Mouse (Mus musculus) megakaryocyte-erythroid progenitor cell, adult 5-6 weeks (primary cell): Measurements from ENCODE around the gene Layn. TPM values are rescaled to one million over a fixed set of nuclear protein-coding genes. Genes with fewer than 3 reads are reported as not detected.

Source experiments
- ATAC-seq: replicated peaks from 2 replicates; pipeline ENCODE4 v1.8.0; 2016; ENCODE audit warnings: mild to moderate bottlenecking, inconsistent platforms; ENCODE audit not compliant: severe bottlenecking, poor library complexity, low FRiP score, low TSS enrichment
- total RNA-seq, 2 experiments: library from RNA; stranded (forward) in 1 of 2; stranded (reverse) in 1 of 2; fragments of 200-1000, 215-1000 nt in 1 of 2; fragments of >200 nt in 1 of 2; fragmentation: Nextera tagmentation in 1 of 2; gene quantifications; 2 replicates each; pipeline ENCODE4 v1.2.3; 2014 to 2017

Layn gene
- total RNA-seq, 2 experiments from 2014 or later: not detected

DNA sequence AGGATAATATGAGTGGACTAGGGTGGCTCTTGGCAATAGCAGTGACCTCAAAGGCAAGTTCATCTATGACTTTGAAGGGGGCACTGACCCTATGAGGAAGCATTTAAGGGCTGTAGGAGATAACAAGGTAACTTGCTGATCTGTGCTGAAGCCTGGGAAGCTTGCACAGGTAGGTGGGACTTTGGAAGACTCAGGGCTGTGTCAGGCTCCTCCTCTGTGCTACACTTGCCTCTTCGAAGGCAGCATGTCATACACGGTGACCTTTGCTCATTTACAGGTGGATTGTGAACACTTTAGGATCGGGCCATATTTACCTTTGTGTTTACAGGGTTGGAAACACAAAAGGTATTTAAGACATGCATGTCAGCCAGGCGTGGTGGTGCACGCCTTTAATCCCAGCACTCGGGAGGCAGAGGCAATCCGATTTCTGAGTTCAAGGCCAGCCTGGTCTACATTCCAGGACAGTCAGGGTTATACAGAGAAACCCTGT is 35.4 kb downstream of the Layn start:
- ATAC-seq: no peak

DNA sequence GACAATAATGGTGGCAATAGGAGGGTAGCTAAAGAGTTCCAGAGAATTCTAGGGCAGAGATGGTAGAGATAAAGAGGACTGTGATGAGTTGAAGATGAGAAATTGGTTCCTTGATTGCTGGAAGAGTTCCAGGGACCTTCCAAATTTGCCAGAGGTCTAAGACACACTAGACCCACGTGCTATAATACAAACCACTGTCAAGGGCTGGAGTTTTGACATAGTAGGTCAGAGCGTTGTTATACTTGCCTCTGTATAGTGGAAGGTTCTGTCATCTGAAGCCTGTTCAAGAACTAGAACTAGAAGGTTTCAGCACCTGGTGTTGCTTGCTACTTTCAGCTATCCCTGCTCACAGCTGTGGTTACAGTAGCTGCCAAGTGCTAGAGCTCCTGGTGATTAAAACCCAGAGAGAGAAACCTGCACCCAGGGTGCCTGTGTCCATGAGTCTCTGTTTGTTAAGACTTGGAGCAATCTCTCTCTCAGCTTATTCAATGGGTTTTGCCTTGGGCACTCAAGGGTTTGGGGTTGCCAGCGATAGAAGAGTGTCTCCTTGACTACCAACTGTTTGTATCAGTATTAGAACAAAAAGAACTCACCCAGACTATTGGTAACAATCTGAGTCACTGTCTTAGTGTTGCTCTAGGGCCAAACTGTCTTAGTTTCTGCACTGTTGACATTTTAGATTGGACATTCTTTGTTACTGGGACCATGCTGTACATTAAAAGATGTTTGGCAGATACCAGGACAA is 43.9 kb downstream of the Layn start:
- no peak; the same call in 1 of the 2 replicates for ATAC-seq

DNA sequence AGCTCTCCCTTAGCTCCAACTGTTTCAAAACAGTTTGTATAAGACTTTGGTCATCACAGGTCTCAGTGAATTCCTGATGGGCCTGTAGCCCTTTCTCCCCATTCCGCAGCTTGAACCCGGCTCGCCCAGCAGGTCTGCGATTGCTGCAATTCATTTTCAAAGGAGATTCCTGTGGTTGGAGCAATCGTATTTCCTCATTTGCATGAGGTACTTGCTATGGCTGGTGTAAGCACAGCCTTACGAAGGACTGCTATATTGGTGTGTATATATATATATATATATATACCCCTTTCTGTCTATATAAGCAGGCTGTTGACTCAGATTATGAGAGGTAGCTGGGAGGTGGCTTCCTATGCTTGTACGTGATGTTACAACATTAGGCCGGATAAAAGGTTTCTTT is 44.6 kb downstream of the Layn start:
- no peak for ATAC-seq

DNA sequence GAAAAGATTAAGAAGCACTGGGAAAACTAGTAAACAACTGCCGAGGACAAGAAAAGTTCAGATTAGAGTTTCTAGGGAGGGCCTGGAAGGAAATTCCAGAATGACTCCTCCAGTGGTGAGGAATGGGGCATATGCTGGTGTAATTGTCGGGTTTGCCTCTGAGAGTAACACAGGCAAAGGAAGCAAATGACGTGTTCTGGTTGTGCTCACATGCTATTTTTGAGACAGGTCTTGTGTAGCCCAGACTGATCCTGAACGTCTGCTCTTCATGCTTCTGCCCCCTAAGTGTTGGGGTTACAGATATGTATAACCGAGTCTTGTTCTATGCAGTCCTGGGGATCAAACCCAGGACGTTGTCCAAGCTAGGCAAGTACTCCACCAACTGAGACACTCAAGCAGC is 45.3 kb downstream of the Layn start:
- ATAC-seq: no peak

DNA sequence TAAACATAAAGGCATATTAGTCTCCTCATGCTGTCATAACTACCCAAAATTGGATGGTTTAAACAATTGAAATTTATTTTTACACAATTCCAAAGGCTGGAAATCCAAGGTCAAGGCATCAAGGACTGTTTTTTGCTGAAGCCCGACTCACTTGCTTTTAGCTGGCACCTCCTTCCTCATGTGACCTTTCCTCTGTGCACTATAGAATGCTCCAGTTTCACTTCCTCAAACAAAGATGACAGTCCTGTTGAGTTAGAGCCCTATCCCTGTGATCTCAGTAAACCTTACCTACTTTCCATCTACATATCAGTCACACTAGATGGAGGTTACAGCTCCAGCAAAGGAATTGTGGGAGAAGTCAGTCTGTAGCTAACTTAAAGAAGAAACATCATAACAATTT is 46.7 kb downstream of the Layn start:
- ATAC-seq: no peak

GRCm38 (mm10) chr9:51026952-51027351 is 49.9 kb downstream of the Layn start:
- ATAC-seq: no peak

- ATAC-seq: no peak
Measured at GRCm38 (mm10) chr9:51021123-51021795, 55.6 kb downstream of the Layn start.

- ATAC-seq: 0 out of 2 replicates have a peak, but pooled peaks have one; percentile 26
Measured at GRCm38 (mm10) chr9:51020351-51020750, 56.5 kb downstream of the Layn start.

GRCm38 (mm10) chr9:51019670-51020069 is 57.2 kb downstream of the Layn start:
- ATAC-seq: no peak

- ATAC-seq: no peak
Measured at GRCm38 (mm10) chr9:51015732-51016131, 61.2 kb downstream of the Layn start.

- no peak for ATAC-seq
Measured at GRCm38 (mm10) chr9:51013644-51014043, 63.2 kb downstream of the Layn start.

GRCm38 (mm10) chr9:51009656-51009950 is 67.3 kb downstream of the Layn start:
- ATAC-seq: no peak

GRCm38 (mm10) chr9:51008841-51009655 is 67.8 kb downstream of the Layn start, which contains the start of gene Sik2:
TSS of gene Sik2 (minus strand) at chr9:51009073.
- peak; percentile 93 for ATAC-seq

DNA sequence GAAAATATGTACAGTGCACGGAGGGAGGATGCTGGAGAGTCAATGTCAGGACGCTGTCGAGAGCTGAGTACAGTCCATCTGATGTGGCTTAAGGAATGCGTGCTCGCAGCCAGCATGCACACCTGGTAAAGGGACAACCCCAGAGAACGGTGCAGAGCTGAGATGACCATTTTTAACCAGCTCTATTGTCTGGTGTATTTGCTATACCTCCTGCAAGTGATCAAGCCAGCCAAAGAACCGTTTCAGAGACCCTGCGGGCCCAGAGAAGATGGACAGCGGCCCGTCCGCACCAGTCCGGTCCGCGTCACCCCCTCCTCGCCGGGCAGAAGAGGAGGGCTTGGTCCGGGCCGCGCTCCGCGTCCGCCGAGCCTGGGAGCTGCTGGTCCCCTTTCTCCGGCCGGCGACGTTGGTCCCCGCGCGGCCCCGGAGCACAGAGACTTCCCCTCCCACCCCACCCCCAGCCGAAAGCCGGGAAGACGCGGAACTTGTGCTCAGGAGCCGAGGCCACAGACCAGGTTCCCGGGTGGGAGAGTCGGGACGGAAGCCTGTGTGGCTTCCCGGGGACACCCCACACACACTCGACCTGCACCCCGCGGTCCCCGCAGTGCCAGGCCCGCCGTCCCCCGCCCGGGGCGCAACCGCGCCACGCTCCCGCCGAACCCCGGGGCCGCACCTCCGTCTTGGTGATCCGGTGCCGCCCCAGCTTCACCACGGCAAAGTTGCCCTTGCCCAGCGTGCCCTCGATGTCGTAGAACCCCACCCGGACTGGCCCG is 68.6 kb downstream of the Layn start:
- peak; percentile 36 for ATAC-seq

DNA sequence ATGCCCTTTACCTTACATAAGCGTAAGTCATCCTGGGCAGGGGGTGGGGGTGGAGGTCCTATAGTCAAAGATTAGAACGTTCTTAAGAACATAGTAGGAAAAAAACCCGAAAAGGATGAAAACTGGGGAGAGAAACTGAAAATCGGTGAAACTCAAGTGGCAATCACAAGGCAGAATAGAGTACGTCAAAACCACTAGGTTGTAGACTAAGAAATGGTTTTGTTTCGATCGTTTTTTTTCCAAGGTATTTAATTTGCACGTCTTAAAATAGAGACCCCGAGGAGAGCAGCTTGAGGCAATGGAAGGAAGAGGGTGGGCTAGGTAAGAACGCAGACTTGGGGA is 69.2 kb downstream of the Layn start:
- ATAC-seq: no peak

GRCm38 (mm10) chr9:51006846-51007245 is 70.0 kb downstream of the Layn start:
- ATAC-seq: peak; percentile 59; the same call in 1 of the 2 replicates
